Mouse (Mus musculus) intestine, embryonic 14.5 days (tissue): Measurements from ENCODE around the gene Atoh8. TPM values are rescaled to one million over a fixed set of nuclear protein-coding genes. Genes with fewer than 3 reads are reported as not detected.

Experiments used
- ATAC-seq: fragments of 200-750 bp; cut with Nextera tagmentation; replicated peaks from 2 replicates; pipeline ENCODE4 v1.8.0; 2017; ENCODE audit warnings: low read depth, moderate number of reproducible peaks, moderate TSS enrichment, moderate library complexity; ENCODE audit not compliant: low FRiP score, low TSS enrichment
- DNase-seq: peaks from one replicate; pipeline ENCODE4 v3.0.0-alpha.2; 2018; ENCODE audit warnings: low spot score
- H3K27ac ChIP-seq: fragments of 300-500 bp; sonication (generic); 2 replicates; pipeline ENCODE4 v1.5.1; 2014; ENCODE audit warnings: low read depth, mild to moderate bottlenecking, control low read depth
- H3K27me3 ChIP-seq: fragments of 300-500 bp; sonication (generic); replicated peaks from 2 replicates; pipeline ENCODE4 v1.6.1; 2014; ENCODE audit warnings: low read length, control low read depth; ENCODE audit not compliant: control insufficient read depth, insufficient read depth
- H3K36me3 ChIP-seq: fragments of 300-500 bp; sonication (generic); 2 replicates; pipeline ENCODE4 v1.6.1; 2014; ENCODE audit warnings: low read length, control low read depth; ENCODE audit not compliant: control insufficient read depth, insufficient read depth
- H3K4me1 ChIP-seq: fragments of 300-500 bp; sonication (generic); replicated peaks from 2 replicates; pipeline ENCODE4 v1.6.1; 2014; ENCODE audit warnings: low read length, control low read depth, mixed read lengths; ENCODE audit not compliant: control insufficient read depth, insufficient read depth
- H3K4me2 ChIP-seq: fragments of 300-500 bp; sonication (generic); 2 replicates; pipeline ENCODE4 v1.6.1; 2014; ENCODE audit warnings: low read length
- H3K4me3 ChIP-seq: fragments of 300-500 bp; sonication (generic); 2 replicates; pipeline ENCODE4 v1.5.1; 2014; ENCODE audit warnings: low read depth, low read length, control low read depth, mixed read lengths
- H3K9ac ChIP-seq: fragments of 300-500 bp; sonication (generic); 2 replicates; pipeline ENCODE4 v1.6.1; 2014; ENCODE audit warnings: mild to moderate bottlenecking, low read length
- H3K9me3 ChIP-seq: fragments of 300-500 bp; sonication (generic); 2 replicates; pipeline ENCODE4 v1.6.1; 2016; ENCODE audit warnings: low read length, control low read depth; ENCODE audit not compliant: control insufficient read depth
- WGBS: fragments of 180-500 bp; shearing (Covaris S2); extraction: QIAGEN DNeasy Blood & Tissue Kit; methylation state at CpG from one replicate; pipeline ENCODE4 v1.1.7; 2014; 5-methylcytosine and 5-hydroxymethylcytosine counted together
- polyA plus RNA-seq: library from polyadenylated mRNA; unstranded; fragments of >200 nt; fragmentation: Nextera tagmentation; extraction: Ambion mirVana; gene quantifications from 2 replicates; pipeline ENCODE4 v1.2.1, GENCODE M21; 2014

Atoh8 gene
- 7.3 and 8.7 TPM in 2 replicates for polyA plus RNA-seq

DNA sequence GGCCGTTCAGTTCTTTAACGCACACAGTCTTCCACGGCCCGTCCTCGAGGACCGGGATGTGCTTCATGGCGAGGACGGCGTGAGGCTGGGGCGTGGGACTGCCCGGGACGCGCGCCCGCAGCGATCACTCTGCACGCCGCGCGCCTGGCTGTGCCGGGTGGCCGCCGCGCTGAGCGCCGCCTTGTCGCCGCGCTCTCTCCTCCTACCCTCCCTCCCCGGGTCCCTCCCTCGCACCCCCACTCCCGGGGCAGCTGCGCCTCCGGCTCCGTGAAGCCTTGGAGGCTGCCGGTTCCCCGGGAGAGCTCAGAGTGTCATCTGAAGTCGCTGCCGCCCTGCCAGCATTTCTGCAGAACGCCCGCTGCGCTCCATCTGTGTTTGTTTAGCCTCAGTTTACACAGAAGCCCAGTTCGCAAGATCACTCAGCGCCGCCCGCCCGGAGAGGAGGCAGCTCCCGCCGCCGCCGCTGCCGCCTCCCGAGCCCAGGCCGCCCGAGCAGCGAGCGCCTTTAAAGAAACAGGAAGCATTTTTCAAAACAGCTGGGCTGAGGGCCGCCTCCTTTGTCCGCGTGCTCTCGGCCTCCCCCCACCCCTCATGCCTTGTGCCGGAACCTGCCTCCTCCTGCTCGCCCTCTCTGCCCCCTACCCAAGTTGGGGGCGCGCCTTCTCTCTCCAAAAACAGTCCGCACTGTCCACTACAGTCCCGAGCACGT lies at the start of gene Atoh8:
Atoh8 (minus strand) TSS at position 480 of the 709 bp plus-strand sequence.
- 2% methylated on average over 67 of the region's 68 CpGs for WGBS
- peak; percentile 83 for DNase-seq
- Histone ChIP-seq H3K27ac (peak within 1 kb of the TSS; percentile 59; the same call in 1 of the 2 replicates), H3K27me3 (peaks cover 22% of the 10 kb centered on the region; the same call in 1 of the 2 replicates), H3K4me3 (peak within 1 kb of the TSS; percentile 63), H3K9ac (peak within 1 kb of the TSS; percentile 45), H3K4me1 (peaks cover 21% of the 10 kb centered on the region), H3K4me2 (peak within 1 kb of the TSS; percentile 99), H3K36me3 (no peaks in the 10 kb centered on the region), H3K9me3 (no peaks in the 10 kb centered on the region)
- peak; percentile 50 for ATAC-seq

DNA sequence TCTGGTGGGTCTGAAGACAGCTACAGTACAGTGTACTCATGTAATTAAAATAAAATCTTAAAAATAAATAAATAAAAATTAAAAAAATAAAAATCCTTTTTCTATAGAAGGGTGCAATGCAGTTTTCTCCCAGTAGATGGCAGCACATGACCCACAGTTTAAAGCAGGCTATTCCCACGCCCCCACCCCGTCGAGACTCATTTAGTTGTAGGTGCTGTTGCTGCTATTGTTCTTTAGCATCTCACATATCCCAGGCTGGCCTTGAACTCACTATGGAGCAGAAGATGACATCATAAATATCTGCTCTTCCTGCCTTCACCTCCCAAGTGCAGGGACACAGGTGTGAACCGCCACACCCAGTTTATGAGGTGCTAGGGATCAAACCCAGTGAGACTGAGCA lies 48.5 kb upstream of the Atoh8 start:
- Histone ChIP-seq H3K27ac (no peak overlapping the region), H3K4me2 (no peak overlapping the region), H3K4me1 (no peaks in the 10 kb centered on the region), H3K9me3 (no peaks in the 10 kb centered on the region), H3K27me3 (no peaks in the 10 kb centered on the region), H3K36me3 (no peaks in the 10 kb centered on the region), H3K4me3 (no peak overlapping the region), H3K9ac (no peak overlapping the region)
- WGBS, result 23% methylated on average over 4 of the region's 4 CpGs
- DNase-seq (no peak), ATAC-seq (no peak)

DNA sequence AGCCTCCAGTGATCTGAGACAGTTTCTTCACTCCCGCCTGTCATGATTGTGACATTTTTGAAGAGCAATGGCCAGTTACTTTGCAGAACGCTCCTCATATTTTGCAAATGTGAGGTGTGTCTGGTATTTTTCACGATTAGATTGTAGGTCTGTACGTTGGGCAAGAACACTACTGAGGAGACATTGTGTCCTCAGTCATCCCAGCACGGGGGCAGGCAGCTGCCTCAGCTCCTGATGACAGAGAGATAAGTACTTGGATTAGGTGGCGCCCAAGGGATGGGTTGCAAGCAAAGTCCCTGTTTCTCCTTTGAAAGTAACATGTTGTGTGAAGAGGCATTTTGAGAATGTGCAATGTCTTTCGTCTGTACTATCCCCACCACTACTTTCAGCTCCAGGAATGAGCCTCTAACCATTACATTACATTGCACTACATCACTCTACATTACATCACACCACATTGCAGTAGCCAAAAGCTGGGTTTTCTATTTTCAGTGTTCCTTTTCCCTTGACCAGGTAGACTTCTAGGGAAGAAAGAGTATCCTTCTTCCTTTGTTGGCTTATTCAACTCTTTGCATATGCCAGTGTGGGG lies 45.1 kb upstream of the Atoh8 start:
- Histone ChIP-seq H3K27ac (no peak overlapping the region), H3K4me3 (no peak overlapping the region), H3K4me1 (no peaks in the 10 kb centered on the region), H3K9me3 (no peaks in the 10 kb centered on the region), H3K27me3 (no peaks in the 10 kb centered on the region), H3K9ac (no peak overlapping the region), H3K4me2 (no peak overlapping the region), H3K36me3 (no peaks in the 10 kb centered on the region)
- WGBS, result 62% methylated on average over 7 of the region's 7 CpGs
- ATAC-seq, result no peak
- no peak for DNase-seq

DNA sequence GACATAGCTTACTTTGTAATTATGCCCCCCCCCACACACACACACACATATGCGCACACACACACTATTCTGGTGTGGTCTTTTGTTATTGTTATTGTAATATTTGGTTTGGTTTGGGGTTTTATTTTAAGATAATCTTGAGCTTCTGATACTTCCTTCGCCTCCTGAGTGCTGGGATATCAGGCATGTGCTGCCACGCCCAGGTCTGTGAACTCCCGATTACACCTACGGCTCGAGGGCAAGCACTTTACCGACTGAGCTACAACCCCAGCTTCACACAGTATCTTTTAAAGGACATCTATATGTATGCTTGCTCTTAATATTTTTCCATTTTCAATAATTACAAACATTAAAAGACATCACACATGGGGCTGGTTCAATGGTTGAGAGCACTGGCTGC lies 44.1 kb upstream of the Atoh8 start:
- H3K4me3 ChIP-seq, result no peak overlapping the region
- H3K27me3 ChIP-seq, result no peaks in the 10 kb centered on the region
- WGBS, result 75% methylated on average over 7 of the region's 7 CpGs
- H3K36me3 ChIP-seq, result no peaks in the 10 kb centered on the region
- H3K4me1 ChIP-seq, result no peaks in the 10 kb centered on the region
- no peak for ATAC-seq
- H3K4me2 ChIP-seq, result no peak overlapping the region
- H3K9ac ChIP-seq, result no peak overlapping the region
- no peaks in the 10 kb centered on the region for H3K9me3 ChIP-seq
- no peak overlapping the region for H3K27ac ChIP-seq
- no peak for DNase-seq

DNA sequence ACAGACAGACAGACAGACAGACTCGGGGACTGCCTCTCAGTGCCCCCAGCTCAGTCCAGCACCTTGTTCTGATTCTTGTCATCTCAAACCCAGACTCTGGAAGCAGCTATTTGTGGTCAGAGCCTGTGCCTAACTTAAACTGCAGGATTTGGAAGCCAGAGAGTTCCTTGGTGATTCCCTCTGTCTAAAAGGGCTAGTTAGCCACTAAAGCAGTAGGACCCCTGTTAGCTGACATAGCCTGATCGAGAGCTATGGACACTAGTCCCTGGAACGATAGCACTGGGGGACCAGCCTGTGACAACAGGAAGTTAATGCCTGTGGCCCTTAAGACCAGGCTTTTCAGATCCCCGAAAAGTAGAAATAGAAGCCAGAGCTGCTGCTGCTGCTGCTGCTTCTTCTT lies 43.5 kb upstream of the Atoh8 start:
- Histone ChIP-seq H3K4me3 (no peak overlapping the region), H3K27ac (no peak overlapping the region), H3K27me3 (no peaks in the 10 kb centered on the region), H3K4me2 (no peak overlapping the region), H3K9ac (no peak overlapping the region), H3K4me1 (no peaks in the 10 kb centered on the region), H3K9me3 (no peaks in the 10 kb centered on the region), H3K36me3 (no peaks in the 10 kb centered on the region)
- ATAC-seq (no peak), DNase-seq (no peak)
- 66% methylated on average over 4 of the region's 4 CpGs for WGBS

DNA sequence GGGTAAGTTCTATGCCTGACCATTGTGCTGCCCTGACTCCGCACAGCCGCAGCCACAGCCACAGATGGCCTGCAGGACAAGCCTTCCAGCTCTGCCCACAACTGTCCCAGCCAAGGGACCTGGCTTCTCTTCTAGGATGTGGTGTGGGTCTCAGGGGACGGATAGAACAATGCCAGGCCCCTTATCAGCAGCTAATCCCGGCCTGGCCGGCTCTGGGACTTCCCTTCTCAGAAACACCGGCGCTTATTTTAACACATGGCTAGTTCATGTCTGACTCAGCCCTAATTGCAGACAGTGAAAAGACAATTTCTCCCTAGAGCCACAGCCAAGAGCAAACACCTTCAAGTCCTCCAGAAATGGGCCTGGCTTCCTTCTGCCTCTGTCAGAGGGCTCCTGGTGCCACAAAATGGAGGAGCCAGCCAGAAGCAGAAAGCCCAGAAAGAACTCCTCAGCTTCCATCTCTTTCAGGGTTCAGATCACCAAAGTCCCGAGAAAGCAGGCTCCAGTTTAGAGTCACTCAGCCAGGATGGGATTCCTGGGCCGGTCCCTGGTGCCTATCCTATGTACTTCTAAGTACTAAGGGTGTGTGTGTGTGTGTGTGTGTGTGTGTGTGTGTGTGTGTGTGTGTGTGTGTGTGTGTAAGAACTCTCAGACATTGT lies 42.3 kb upstream of the Atoh8 start:
- H3K27me3 ChIP-seq, result no peaks in the 10 kb centered on the region
- H3K4me3 ChIP-seq, result no peak overlapping the region
- ATAC-seq, result no peak
- no peak overlapping the region for H3K27ac ChIP-seq
- H3K36me3 ChIP-seq, result no peaks in the 10 kb centered on the region
- no peak for DNase-seq
- H3K9me3 ChIP-seq, result no peaks in the 10 kb centered on the region
- no peak overlapping the region for H3K9ac ChIP-seq
- no peak overlapping the region for H3K4me2 ChIP-seq
- 66% methylated on average over 9 of the region's 9 CpGs for WGBS
- H3K4me1 ChIP-seq, result no peaks in the 10 kb centered on the region

DNA sequence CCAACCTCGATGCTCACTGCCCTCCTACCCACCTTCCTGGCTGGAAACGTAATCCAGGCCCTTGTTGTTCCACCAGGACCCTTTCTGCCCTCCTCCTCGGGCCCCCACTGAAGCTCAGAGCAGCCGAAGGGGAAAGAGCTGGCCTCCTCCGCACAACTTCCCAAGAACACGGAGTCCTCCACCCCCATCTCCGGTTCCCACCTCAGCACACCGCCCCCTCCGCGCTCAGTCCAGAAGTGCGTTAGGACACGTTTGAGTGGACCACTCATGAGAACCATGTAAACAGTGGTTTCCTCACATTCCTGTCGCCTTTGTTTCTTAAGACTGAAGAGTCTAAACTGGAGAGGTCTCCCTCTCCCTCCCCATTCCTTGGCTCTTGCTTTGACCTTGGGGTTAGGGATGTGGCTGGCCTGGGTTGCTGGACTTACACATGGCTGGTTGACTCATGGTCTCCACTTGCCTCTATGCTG lies 41.6 kb upstream of the Atoh8 start:
- Histone ChIP-seq H3K4me2 (no peak overlapping the region), H3K4me1 (no peaks in the 10 kb centered on the region), H3K36me3 (no peaks in the 10 kb centered on the region), H3K27ac (no peak overlapping the region), H3K27me3 (no peaks in the 10 kb centered on the region), H3K9ac (no peak overlapping the region), H3K4me3 (no peak overlapping the region), H3K9me3 (no peaks in the 10 kb centered on the region)
- ATAC-seq (no peak), DNase-seq (no peak)
- 71% methylated on average over 13 of the region's 13 CpGs for WGBS

DNA sequence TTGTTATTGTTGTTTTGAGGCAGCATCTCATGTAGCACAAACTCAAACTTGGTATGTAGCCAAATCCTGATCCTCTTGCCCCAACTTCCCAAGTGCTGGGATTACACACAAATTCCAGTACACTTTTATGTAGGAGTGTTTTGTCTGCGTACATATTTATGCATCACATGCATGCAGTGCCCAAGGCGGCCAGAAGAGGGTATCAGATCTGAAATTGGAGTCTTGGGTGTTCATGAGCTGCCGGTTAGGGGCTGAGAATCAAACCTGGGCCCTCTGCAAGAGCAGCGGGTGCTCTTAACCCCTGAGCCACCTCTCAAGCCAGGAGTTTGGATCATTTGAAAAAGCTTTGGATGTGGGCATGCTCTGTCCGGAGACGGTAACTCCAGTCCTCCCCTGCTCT lies 40.8 kb upstream of the Atoh8 start:
- 89% methylated on average over 6 of the region's 6 CpGs for WGBS
- no peak overlapping the region for H3K4me3 ChIP-seq
- H3K9me3 ChIP-seq, result no peaks in the 10 kb centered on the region
- H3K27me3 ChIP-seq, result no peaks in the 10 kb centered on the region
- no peak overlapping the region for H3K9ac ChIP-seq
- H3K4me1 ChIP-seq, result no peaks in the 10 kb centered on the region
- ATAC-seq (no peak), DNase-seq (no peak)
- H3K36me3 ChIP-seq, result no peaks in the 10 kb centered on the region
- H3K27ac ChIP-seq, result no peak overlapping the region
- H3K4me2 ChIP-seq, result no peak overlapping the region
